Mouse (Mus musculus) mouse embryonic stem cell (cell line): ENCODE measurements around the gene Klk1b5.
"Not testable (repeated sequence)": the region's sequence is repeated elsewhere in the genome, so short reads cannot be mapped to it uniquely, and the experiment has no call there.

Experiments used
- in situ Hi-C, 2 experiments: fragments of 300-500 bp; cut with MboI; formaldehyde crosslinking; loops; 1 replicate in 1 of 2; 3 replicates in 1 of 2; pipeline ENCODE4 v1.14.3; 2019 to 2020; ENCODE audit warnings: low sequenced_read_pairs in 2 of 2, low pct_unique_long_range_greater_than_20kb in 1 of 2, mixed read lengths in 1 of 2; ENCODE audit not compliant: unreplicated experiment in 1 of 2

The Klk1b5 gene

DNA sequence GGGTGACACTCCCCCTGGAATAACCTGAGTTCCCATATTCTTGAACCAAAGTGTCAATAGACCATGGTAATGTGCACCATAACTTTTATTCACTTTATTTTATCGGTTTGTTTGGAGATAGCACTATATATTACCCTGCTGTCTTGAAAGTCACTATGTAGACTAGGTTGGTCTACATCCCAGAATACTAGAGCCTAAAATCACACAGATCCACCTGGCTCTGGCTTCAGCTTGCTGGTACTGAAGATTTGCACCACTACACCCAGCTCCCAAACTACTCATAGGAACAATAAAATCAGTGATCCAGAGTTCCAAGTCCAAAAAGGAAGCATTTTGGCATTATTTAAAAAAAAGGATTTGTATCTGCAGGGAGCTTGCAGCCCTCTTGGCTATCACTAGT is at the start of gene Klk1b5:
Klk1b5 (plus strand) TSS at position 301 of the 400 bp plus-strand sequence.
- in situ Hi-C loops = no loop called here

- in situ Hi-C loops = no loop called here
Measured at GRCm38 (mm10) chr7:44179299-44180045, 36.3 kb upstream of the Klk1b5 start.

DNA sequence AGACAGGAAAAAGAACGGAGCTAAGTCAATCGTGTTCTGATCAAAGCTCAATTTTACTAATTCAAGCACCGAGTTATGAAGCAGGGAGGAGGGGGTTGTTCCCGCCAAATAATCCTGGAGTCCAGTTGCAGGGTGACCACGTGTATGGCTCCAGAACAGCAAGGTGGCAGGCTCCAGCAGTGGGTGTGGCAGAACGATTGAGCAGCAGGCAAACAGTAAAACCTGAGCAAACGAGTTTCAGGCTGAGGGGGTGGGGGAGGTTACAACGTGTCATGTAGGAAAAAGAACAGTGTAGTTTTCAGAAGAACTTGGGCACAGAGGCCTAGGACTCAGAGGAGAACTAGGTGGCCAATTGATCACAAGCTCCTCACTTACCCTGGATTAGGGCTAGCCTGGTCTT is 29.2 kb upstream of the Klk1b5 start:
- in situ Hi-C loops = not testable (repeated sequence)

DNA sequence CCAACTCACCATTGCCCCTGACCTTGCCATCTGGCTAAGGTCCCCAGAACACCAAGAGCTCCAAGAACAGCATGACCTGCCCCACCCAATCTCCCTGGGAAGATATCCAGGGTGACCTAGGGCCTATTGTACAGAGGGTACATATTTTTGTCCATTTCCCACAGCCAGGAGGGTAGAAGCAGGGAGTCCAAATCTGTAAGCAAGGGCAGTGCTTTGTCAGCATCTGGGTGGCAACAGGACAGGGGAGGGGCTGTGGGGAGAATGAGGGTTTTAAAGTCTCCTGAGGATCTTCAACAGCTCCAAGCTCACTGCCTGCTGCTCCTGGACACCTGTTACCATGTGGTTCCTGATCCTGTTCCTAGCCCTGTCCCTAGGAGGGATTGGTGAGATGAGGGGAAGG is 27.8 kb upstream of the Klk1b5 start, which contains the start of gene Klk1b24:
Klk1b24 (plus strand) TSS at position 301 of the 400 bp plus-strand sequence.
- in situ Hi-C loops = not testable (repeated sequence)

DNA sequence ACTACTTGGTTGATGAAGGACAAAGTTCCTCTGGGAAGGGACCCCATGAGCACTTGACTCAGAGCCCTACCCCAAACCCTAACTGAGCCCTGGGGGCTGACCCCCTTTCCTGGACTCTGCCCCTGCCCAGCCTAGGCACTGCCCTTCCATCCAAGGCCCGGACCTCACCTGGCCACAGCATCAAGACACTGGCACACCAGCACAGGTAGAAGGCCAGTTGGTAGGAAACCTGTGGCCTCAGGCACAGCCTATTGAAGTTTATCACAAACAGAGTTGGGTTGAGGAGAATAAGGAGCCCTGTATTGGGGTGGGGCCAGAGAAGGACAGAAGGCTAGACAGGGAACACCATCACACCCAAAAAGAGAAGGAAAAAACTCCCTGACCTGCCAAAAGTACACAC is 22.3 kb upstream of the Klk1b5 start:
- in situ Hi-C loops = not testable (repeated sequence)

- in situ Hi-C loops = loop anchor here in 1 of 2 experiments (5.0 kb wide), 1 partner anchor 76 kb away; no protein-coding TSS in a partner anchor
Measured at GRCm38 (mm10) chr7:44197891-44198290, 17.9 kb upstream of the Klk1b5 start, which contains the start of gene Klk1b3. Gene Klk1b3 (plus strand): TSS chr7:44198191.

GRCm38 (mm10) chr7:44207135-44207534 is 8.6 kb upstream of the Klk1b5 start, which contains the start of gene Klk1b4:
Gene Klk1b4 (plus strand): TSS chr7:44207435.
- in situ Hi-C loops = not testable (repeated sequence)

DNA sequence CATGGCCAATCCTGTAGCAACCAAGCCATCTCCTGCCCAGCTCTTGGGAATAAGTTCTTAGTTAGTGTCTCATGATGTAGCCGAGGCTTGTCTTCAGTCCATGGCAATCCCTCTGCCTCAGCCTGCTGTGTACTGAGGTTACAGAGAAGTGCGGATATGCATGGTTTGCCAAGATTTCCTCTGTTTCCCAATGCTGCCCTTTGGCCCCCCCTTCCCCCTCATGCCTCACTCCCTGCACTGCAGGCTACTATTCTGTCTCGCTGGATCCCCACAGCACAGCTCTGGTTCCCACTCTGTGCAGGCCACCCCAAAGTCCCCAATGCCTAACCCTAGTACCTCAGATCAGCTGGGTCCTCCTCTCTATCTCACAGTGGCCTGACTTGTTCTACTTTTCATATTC is 7.4 kb upstream of the Klk1b5 start:
- in situ Hi-C loops = no loop called here

DNA sequence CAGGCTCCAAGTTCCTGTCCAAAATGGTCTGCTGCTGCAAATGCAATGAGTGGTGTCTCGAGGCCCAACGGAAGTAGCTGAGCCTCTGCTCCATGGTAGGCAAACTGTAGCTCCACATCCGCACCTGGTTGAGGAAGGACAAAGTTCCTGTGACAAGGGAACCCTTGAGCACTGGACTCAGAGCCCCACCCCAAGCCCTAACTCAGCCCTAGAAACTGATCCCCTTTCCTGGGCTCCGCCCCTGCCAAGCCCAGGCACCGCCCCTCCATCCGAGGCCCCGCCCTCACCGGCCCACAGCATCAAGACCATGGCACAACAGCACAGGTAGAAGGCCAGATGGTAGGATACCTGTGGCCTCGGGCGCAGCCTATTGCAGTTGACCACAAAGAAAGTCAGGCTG is 5.9 kb downstream of the Klk1b5 start:
- in situ Hi-C loops = not testable (repeated sequence)

- in situ Hi-C loops = not testable (repeated sequence)
Measured at GRCm38 (mm10) chr7:44222335-44222734, 6.6 kb downstream of the Klk1b5 start.

DNA sequence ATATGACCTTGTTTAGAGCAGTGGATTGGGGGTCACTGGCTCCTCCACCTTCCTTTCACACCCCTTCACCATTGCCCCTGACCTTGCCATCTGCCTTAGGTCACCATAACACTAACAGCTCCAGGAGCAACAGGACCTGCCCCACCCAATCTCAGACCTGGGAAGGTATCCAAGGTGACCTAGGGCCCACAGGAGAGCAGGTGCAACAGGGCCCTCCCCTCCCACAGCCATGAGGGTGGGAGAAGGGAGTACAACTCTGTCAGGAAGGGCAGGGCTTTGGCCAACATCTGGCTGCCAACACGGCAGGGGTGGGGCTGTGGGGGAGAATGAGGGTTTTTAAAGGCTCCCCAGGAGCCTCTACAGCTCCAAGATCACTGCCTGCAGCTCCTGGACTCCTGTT is 9.3 kb downstream of the Klk1b5 start, which contains the start of gene Klk1:
Klk1 (plus strand) TSS at position 285 of the 400 bp plus-strand sequence.
- in situ Hi-C loops = no loop called here

DNA sequence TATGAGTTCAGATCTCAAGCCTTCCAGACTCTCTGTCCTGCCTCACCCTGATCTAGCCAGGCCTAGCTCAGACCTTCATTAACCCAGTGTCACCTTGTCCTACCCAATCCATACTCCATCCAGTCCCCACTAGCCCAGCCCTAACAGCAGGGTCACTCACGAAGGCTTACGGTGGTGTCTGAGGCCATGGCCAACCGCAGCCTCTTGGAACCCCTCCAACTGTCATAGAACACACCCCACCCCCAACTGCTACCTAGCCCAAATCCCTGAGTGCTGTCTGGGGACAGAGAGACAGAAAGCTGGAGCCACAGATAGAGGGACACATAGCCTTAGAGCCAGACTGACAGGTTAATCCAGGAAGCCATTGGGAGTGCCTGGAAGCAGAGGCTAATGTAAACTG is 20.2 kb downstream of the Klk1b5 start, which contains the start of gene Gm36864:
Gm36864 (plus strand) TSS at position 269 of the 400 bp plus-strand sequence.
- in situ Hi-C loops = loop anchor here in 1 of 2 experiments (10.0 kb wide), 1 partner anchor 311 kb away; no protein-coding TSS in a partner anchor

DNA sequence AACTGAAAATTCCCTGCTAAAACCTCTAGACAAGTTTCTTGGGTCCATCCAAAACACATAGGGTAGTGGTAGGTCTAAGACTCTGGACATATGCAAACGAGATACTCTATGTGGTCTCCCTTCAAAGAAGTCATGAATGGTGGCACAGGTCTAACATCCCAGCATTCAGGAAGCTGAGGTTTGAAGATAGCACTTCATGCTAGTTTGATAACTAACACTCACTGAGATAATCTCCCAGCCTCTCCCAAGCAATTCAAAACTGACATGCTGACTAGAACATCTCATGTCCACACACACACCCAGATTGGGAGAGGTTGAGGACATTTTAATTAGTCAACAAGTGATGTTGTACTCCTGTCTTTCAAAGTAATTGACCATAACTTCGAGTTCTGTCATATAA is 24.2 kb downstream of the Klk1b5 start:
- in situ Hi-C loops = loop anchor here in 1 of 2 experiments (10.0 kb wide), 1 partner anchor 315 kb away; no protein-coding TSS in a partner anchor

- in situ Hi-C loops = no loop called here
Measured at GRCm38 (mm10) chr7:44240712-44241111, 25.0 kb downstream of the Klk1b5 start.

- in situ Hi-C loops = no loop called here
Measured at GRCm38 (mm10) chr7:44241163-44241562, 25.4 kb downstream of the Klk1b5 start.

DNA sequence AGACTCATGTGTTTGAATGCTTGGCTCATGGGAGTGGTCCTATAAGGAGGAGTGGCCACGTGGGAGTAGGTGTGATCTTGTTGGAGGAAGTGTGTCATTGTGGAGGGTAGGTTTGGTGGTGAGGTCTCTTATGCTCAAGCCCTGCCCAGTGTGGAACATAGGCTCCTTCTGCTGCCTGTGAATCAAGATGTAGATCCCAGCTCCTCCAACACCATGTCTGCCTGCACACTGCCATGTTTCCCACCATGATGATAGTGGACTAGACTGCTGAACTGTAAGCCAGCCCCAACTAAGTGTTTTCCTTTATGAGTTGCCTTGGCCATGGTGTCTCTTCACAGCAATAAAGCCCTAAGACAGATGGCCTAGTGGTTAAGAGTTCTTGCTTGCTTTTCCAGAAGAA is 28.3 kb downstream of the Klk1b5 start:
- in situ Hi-C loops = no loop called here

GRCm38 (mm10) chr7:44246055-44246983 is 30.6 kb downstream of the Klk1b5 start, which contains the start of the genes 1700028J19Rik and 2410002F23Rik:
Gene 1700028J19Rik (minus strand): TSS chr7:44246695.
Gene 2410002F23Rik (plus strand): TSS chr7:44246722.
- in situ Hi-C loops = no loop called here

DNA sequence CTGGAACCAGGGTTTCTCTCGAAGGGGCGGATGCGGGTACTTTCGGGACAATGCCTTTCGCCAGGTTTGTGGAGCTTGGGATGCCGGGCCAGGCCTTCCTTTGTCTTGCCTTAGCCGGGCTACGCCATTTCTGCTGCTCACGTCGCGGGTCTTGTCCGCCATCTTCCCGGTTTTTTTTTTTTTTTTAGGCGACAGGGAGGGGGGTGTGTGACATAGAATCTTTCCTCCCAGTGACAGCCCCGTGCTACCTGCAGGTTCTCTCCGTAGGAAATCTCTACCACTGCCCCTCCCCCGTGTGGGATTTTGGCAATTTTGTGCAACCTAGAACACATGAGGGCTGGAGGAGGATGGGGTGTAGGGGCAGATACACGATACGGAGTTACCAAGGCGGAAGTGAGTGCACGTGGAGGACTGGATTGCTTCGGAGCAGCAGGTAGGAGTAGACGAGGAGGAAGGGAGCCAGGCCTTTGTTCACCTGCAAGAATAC is 31.3 kb downstream of the Klk1b5 start:
- in situ Hi-C loops = no loop called here
